11 mouse cellular contexts compared by ENCODE assay signal in genomic region chr4:118548130-118548480, GRCm38 (mm10). TPM values are rescaled to one million over a fixed set of nuclear protein-coding genes. Genes with fewer than 3 reads are reported as not detected.
DNase-seq lines count a peak whose midpoint lies in the region; ATAC-seq and TF ChIP-seq lines count a peak whose summit lies in the region.
"Not testable (repeated sequence)": the region's sequence is repeated elsewhere in the genome, so short reads cannot be mapped to it uniquely, and the experiment has no call there.
"Had no signal": no experiment of that assay in that cellular context is flagged by ENCODE, and none has a peak within 500 bp of the region (broad histone marks: within the 10 kb centered on the region; RNA-seq: fewer than 3 reads in every experiment).

No protein-coding gene starts in this region.

- WGBS in intestine, embryonic 14.5 days: 87% methylated on average over 10 of the region's 10 CpGs
- WGBS in liver, postnatal 0 days (ENCODE audit: insufficient replicate concordance): 76% methylated on average over 10 of the region's 10 CpGs

- peak; percentile 15; the same call in 1 of the 2 replicates for TF ChIP-seq CTCF in liver, postnatal 0 days (IDR thresholded peaks at IDR 0.05; ENCODE audit: low read depth)

- not testable (repeated sequence) for H3K4me3 ChIP-seq in intestine, embryonic 14.5 days (ENCODE audit: low read depth, low read length); liver, postnatal 0 days (ENCODE audit: low read depth, low read length)

- H3K27me3 ChIP-seq in intestine, embryonic 14.5 days (replicated peaks; ENCODE audit: control insufficient read depth, insufficient read depth, low read length); liver, postnatal 0 days (ENCODE audit: insufficient read depth, low read length): not testable (repeated sequence)

- not testable (repeated sequence) for H3K36me3 ChIP-seq in intestine, embryonic 14.5 days (ENCODE audit: control insufficient read depth, insufficient read depth, low read length); liver, postnatal 0 days (replicated peaks; ENCODE audit: insufficient read depth, low read length)

- not testable (repeated sequence) for ATAC-seq in intestine, embryonic 14.5 days (replicated peaks; ENCODE audit: low FRiP score, low TSS enrichment, low read depth); liver, postnatal 0 days

- not testable (repeated sequence) for H3K9ac ChIP-seq in intestine, embryonic 14.5 days (ENCODE audit: low read length); liver, postnatal 0 days (replicated peaks)

- not testable (repeated sequence) for H3K27ac ChIP-seq in intestine, embryonic 14.5 days (ENCODE audit: low read depth); liver, postnatal 0 days (ENCODE audit: low read depth)

- TF ChIP-seq EP300 in liver, postnatal 0 days (IDR thresholded peaks at IDR 0.05; ENCODE audit: low read depth): not testable (repeated sequence)

- H3K9me3 ChIP-seq in intestine, embryonic 14.5 days (ENCODE audit: control insufficient read depth, low read length); liver, postnatal 0 days (ENCODE audit: low read length): not testable (repeated sequence)

- H3K4me1 ChIP-seq in intestine, embryonic 14.5 days (replicated peaks; ENCODE audit: control insufficient read depth, insufficient read depth, low read length); liver, postnatal 0 days (ENCODE audit: insufficient read depth): not testable (repeated sequence)

- DNase-seq in A20 (ENCODE audit: low read depth, low spot score): peak; percentile 46
- DNase-seq in adrenal gland, postnatal 4 days (ENCODE audit: low spot score in 2 of 2): peak; percentile 71 to 79
- DNase-seq in embryo, embryonic 10.5 days (ENCODE audit: low spot score): peak; percentile 54
- peak; percentile 50 for DNase-seq in gastrocnemius, postnatal 10 days
- peak; percentile 79 for DNase-seq in intestine, embryonic 14.5 days (ENCODE audit: low spot score)
- peak; percentile 88 for DNase-seq in liver, postnatal 0 days
- DNase-seq in ovary, postnatal 14 days (ENCODE audit: low spot score): peak; percentile 30
- peak; percentile 41 for DNase-seq in testis, postnatal 14 days (ENCODE audit: low spot score)

- H3K4me2 ChIP-seq in intestine, embryonic 14.5 days (ENCODE audit: low read length); liver, postnatal 0 days (ENCODE audit: low read depth, low read length): not testable (repeated sequence)

RNA-seq across cellular contexts. Expression of gene Tmem125, which starts 4.3 kb away (rescaled TPM):
- 1 to 10 TPM; 1.2 to 1.9 TPM for total RNA-seq in adrenal gland, postnatal 4 days (2021)
- under 1 TPM; 0.14 to 0.23 TPM for total RNA-seq in gastrocnemius, postnatal 10 days (2021)
- 8.5 and 9.3 TPM in 2 replicates for polyA plus RNA-seq in intestine, embryonic 14.5 days (2014; fragmentation: Nextera tagmentation; extraction: Ambion mirVana)
- polyA plus RNA-seq in liver, postnatal 0 days (2015; fragmentation: Nextera tagmentation; extraction: Ambion mirVana): 3.7 and 4.4 TPM in 2 replicates
- total RNA-seq: adrenal gland, postnatal 36 days had no signal
- polyA plus RNA-seq: myocyte had no signal

RNA-seq across cellular contexts. Expression of gene 2610528J11Rik, which starts 21.3 kb away (rescaled TPM):
- total RNA-seq in adrenal gland, postnatal 4 days (2021): 1 to 10 TPM; 1.1 to 5.1 TPM
- not detected for total RNA-seq in gastrocnemius, postnatal 10 days (2021)
- 35.7 and 46.4 TPM in 2 replicates for polyA plus RNA-seq in intestine, embryonic 14.5 days (2014; fragmentation: Nextera tagmentation; extraction: Ambion mirVana)
- polyA plus RNA-seq in liver, postnatal 0 days (2015; fragmentation: Nextera tagmentation; extraction: Ambion mirVana): 16.2 and 18.8 TPM in 2 replicates
- total RNA-seq: adrenal gland, postnatal 36 days; layer of hippocampus, postnatal 36 days had no signal
- polyA plus RNA-seq: myocyte had no signal

RNA-seq across cellular contexts. Expression of gene Tie1, which starts 58.2 kb away (rescaled TPM):
- total RNA-seq in adrenal gland, postnatal 4 days (2021): 10 to 100 TPM; 55.6 to 56.8 TPM
- total RNA-seq in gastrocnemius, postnatal 10 days (2021): 10 to 100 TPM; 37.6 to 38.5 TPM
- 17.2 and 18.8 TPM in 2 replicates for polyA plus RNA-seq in intestine, embryonic 14.5 days (2014; fragmentation: Nextera tagmentation; extraction: Ambion mirVana)
- 7.1 and 8.2 TPM in 2 replicates for polyA plus RNA-seq in liver, postnatal 0 days (2015; fragmentation: Nextera tagmentation; extraction: Ambion mirVana)
- polyA plus RNA-seq: myocyte had no signal

Comparison
In these comparisons a context has a peak if more than half of its experiments do, and no peak if none do; other contexts are left out.
1. DNase-seq: peak in every context shown above with its lines; median percentile 88 in liver, postnatal 0 days; 79 in intestine, embryonic 14.5 days; 75 in adrenal gland, postnatal 4 days; 54 in embryo, embryonic 10.5 days; 50 in gastrocnemius, postnatal 10 days; 46 in A20; 41 in testis, postnatal 14 days; 30 in ovary, postnatal 14 days.